8 mouse cellular contexts compared by ENCODE assay signal in genomic region chr14:57797991-57798931, GRCm38 (mm10). TPM values are rescaled to one million over a fixed set of nuclear protein-coding genes. Genes with fewer than 3 reads are reported as not detected.
DNase-seq lines count a peak whose midpoint lies in the region; ATAC-seq and TF ChIP-seq lines count a peak whose summit lies in the region.

Sap18 (plus strand) TSS chr14:57798180.

- no peak for TF ChIP-seq CTCF in cortical plate, adult 2 months (IDR thresholded peaks at IDR 0.05; ENCODE audit: extremely low read depth, insufficient read depth, low read length)

- H3K4me1 ChIP-seq in cortical plate, adult 2 months (ENCODE audit: control insufficient read depth, insufficient read depth, low read length): peaks cover 6% of the 10 kb centered on the region
- H3K4me1 ChIP-seq in megakaryocyte, embryonic 14.5 days: peaks cover 28% of the 10 kb centered on the region

- peaks cover 32% of the 10 kb centered on the region for H3K36me3 ChIP-seq in megakaryocyte, embryonic 14.5 days (replicated peaks; ENCODE audit: low read length)

- peak; percentile 87 for TF ChIP-seq POLR2A in cortical plate, adult 2 months (IDR thresholded peaks at IDR 0.05; ENCODE audit: extremely low read depth, insufficient read depth, low read length)

- no peak within 1 kb of the TSS for H3K27ac ChIP-seq in cortical plate, adult 2 months (ENCODE audit: insufficient read depth, low read length)

- H3K4me3 ChIP-seq in cortical plate, adult 2 months (ENCODE audit: insufficient read depth, low read length): peak within 1 kb of the TSS; percentile 80
- peak within 1 kb of the TSS; percentile 100 for H3K4me3 ChIP-seq in megakaryocyte, embryonic 14.5 days (replicated peaks)

- H3K27me3 ChIP-seq in megakaryocyte, embryonic 14.5 days (replicated peaks): no peaks in the 10 kb centered on the region

- no peaks in the 10 kb centered on the region for H3K9me3 ChIP-seq in megakaryocyte, embryonic 14.5 days

- DNase-seq in gastrocnemius, adult 8-10 months (ENCODE audit: low spot score in 2 of 2): peak; percentile 97 to 98
- DNase-seq in hindlimb bud, embryonic 11.5 days (ENCODE audit: extremely low spot score, low read depth, low spot score): peak; percentile 88
- DNase-seq in left cerebral cortex, adult 8-10 months (ENCODE audit: low spot score in 2 of 2): peak; percentile 86 to 99
- DNase-seq in right cerebral cortex, postnatal 10 days (ENCODE audit: low spot score in 2 of 2): peak; percentile 99
- DNase-seq in urinary bladder, postnatal 25 days (ENCODE audit: low spot score): peak; percentile 94

- ATAC-seq in activated CD4-positive, CD25-positive, alpha-beta regulatory T cell, adult 4 months: peak; percentile 99

RNA-seq across cellular contexts. Expression of gene Sap18, which starts in this region (rescaled TPM):
- polyA plus RNA-seq in activated CD4-positive, CD25-positive, alpha-beta regulatory T cell, adult 4 months (2017; shearing (Covaris generic)): 100 to 1,000 TPM; 206 to 224 TPM
- 25.6 and 37.8 TPM in 2 replicates for polyA plus RNA-seq in cortical plate, adult 2 months (2012; rRNA removed)
- 10 to 100 TPM; 43.5 to 76.8 (median 67.7) TPM for total RNA-seq in gastrocnemius, adult 8-10 months (2022)
- 100 to 1,000 TPM in 1 of 4 experiments, 10 to 100 TPM in 3; 65.5 to 103 (median 76.4) TPM for total RNA-seq in left cerebral cortex, adult 8-10 months (2022)
- polyA plus RNA-seq in megakaryocyte, embryonic 14.5 days (2012; ENCODE audit: insufficient read depth, low replicate concordance): 119 and 460 TPM in 2 replicates
